Mouse (Mus musculus) layer of hippocampus, adult 9-10 months (tissue): ENCODE results near the gene Otor.

Experiments used
- DNase-seq: peaks from one replicate; pipeline ENCODE4 v3.0.0; 2022; ENCODE audit warnings: low spot score

Gene Otor

GRCm38 (mm10) chr2:143131098-143131646 is 52.9 kb downstream of the Otor start:
- DNase-seq = peak; percentile 38
